Mouse (Mus musculus): ENCODE results near the gene 2810408A11Rik.

- no peak for TF ChIP-seq CTCF (IDR thresholded peaks at IDR 0.05; ENCODE audit: extremely low read depth, insufficient read depth, low read length)
- no peak for TF ChIP-seq POLR2A (IDR thresholded peaks at IDR 0.05; ENCODE audit: extremely low read depth, insufficient read depth, low read length)
Observed at GRCm38 (mm10) chr11:69891482-69891881, 9.3 kb downstream of the 2810408A11Rik start.
